Mouse (Mus musculus): ENCODE data around the gene Vmn1r17. TPM values are rescaled to one million over a fixed set of nuclear protein-coding genes. Genes with fewer than 3 reads are reported as not detected.
"Not testable (repeated sequence)": the region's sequence is repeated elsewhere in the genome, so short reads cannot be mapped to it uniquely, and the experiment has no call there.

The Vmn1r17 gene
- not detected for total RNA-seq (2022)

DNA sequence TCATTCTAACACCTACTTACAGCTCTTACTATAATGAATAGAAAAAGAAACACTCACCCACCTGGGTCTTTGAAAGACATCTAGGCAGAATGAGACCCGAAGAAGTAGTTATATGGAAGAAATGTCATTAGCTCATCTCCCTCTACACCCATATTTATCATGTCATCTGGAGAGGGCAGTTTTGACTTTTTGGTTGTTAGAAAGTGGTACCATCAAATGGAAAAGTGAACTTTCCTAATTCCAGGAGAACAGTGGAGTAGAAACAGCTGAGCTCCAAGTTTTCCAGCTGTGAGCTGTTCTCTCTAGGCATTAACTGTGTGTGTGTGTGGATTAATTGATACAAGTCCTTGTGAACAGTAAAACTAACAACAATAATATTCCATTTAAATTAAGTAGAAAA is at the start of gene Vmn1r17:
Gene Vmn1r17, minus strand, starts transcription at position 101 of the 400 bp plus-strand sequence.
- no peak for DNase-seq

GRCm38 (mm10) chr6:57403480-57403879 is 40.0 kb upstream of the Vmn1r17 start, which contains the start of gene Vmn1r19:
Gene Vmn1r19 (plus strand): TSS chr6:57403780.
- not testable (repeated sequence) for DNase-seq

DNA sequence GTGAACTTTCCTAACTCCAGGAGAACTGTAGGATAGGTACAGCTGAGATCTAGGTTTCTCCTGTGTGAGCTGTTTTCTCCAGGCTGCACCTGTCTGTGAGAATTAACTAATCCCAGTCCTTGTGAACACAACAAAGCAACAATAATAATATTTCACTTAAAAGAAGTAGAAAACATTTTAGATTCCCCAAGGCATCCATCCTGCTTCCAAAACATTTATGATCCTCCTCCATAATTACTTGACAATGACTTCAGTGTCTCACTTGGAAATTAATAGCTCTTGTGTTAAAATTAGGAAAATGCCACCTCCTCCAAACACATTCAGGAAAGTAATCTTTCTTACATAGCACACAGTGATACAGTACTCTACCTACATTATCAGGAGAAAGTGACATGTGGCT is 32.2 kb upstream of the Vmn1r17 start, which contains the start of gene Vmn1r18:
Gene Vmn1r18, minus strand, starts transcription at position 101 of the 400 bp plus-strand sequence.
- no peak for DNase-seq

GRCm38 (mm10) chr6:57367496-57367895 is 4.0 kb upstream of the Vmn1r17 start:
- no peak for DNase-seq

- not testable (repeated sequence) for DNase-seq
These were observed 2.3 kb upstream of the Vmn1r17 start for GRCm38 (mm10) chr6:57365866-57366265.

DNA sequence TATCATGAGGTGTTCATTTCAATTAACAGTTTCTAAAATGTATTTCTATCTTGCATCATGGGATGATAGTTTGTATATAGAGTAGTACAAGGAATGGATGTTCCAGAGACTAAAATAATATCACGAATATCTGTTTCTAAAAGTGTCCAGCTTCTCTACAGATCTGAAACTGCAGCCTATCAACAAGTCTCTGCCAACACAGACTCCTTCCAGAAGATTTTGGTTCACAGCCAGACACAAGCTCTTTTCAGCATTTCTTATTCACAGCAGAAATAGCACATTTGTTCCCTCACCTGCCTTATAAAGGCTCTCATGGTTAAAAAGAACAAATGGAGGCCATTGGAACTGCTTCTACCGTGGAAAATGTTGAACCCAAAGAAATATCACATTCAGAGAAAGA is 6.7 kb downstream of the Vmn1r17 start:
- no peak for DNase-seq

DNA sequence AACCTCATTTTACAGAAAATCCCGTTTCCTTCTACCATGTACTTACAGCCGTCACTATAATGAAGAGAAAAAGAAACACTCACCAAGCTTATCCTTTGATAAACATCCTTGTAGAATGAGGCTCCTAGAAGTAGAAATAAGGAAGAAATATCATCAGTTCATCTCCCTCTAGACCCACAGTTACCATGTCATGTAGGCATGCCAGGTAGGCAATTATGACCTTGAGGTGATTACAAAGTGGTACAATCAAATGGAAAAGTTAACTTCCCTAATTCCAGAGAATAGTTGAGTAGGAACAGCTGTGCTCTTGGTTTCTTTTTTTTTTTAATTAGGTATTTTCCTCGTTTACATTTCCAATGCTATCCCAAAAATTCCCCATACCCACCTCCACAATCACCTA is 34.1 kb downstream of the Vmn1r17 start, which contains the start of gene Vmn1r16:
Gene Vmn1r16, minus strand, starts transcription at position 101 of the 400 bp plus-strand sequence.
- DNase-seq, result no peak

- no peak for DNase-seq
These were observed 37.4 kb downstream of the Vmn1r17 start for GRCm38 (mm10) chr6:57326176-57326575.

Other genes starting within 250 kb of the Vmn1r17 start
- not detected for gene Vmn1r11, start 230.3 kb downstream of the Vmn1r17 start, total RNA-seq (2022)
- not detected for gene Vmn1r12, start 206.8 kb downstream of the Vmn1r17 start, total RNA-seq (2022)
- not detected for gene Vmn1r13, start 160.4 kb downstream of the Vmn1r17 start, total RNA-seq (2022)
- not detected for gene Vmn1r14, start 132.0 kb downstream of the Vmn1r17 start, total RNA-seq (2022)
- under 1 TPM in 1 of 4 experiments, not detected in 3; 0.14 TPM for gene Vmn1r15, start 105.8 kb downstream of the Vmn1r17 start, total RNA-seq (2022)
- not detected for gene Vmn1r16, start 34.2 kb downstream of the Vmn1r17 start, total RNA-seq (2022)
- under 1 TPM in 1 of 4 experiments, not detected in 3; 0.03 TPM for gene Vmn1r18, start 32.1 kb upstream of the Vmn1r17 start, total RNA-seq (2022)
- not detected for gene Vmn1r19, start 40.1 kb upstream of the Vmn1r17 start, total RNA-seq (2022)
- not detected for gene Vmn1r20, start 65.2 kb upstream of the Vmn1r17 start, total RNA-seq (2022)
- gene Ppm1k, start 171.7 kb upstream of the Vmn1r17 start, total RNA-seq (2022), result 10 to 100 TPM; 26.2 to 45.5 (median 38.4) TPM
- gene Herc6, start 217.3 kb upstream of the Vmn1r17 start, total RNA-seq (2022), result 10 to 100 TPM; 14.2 to 25.0 (median 21.4) TPM

Data from adrenal gland, adult 8-10 months (tissue).